In the genomic region with DNA sequence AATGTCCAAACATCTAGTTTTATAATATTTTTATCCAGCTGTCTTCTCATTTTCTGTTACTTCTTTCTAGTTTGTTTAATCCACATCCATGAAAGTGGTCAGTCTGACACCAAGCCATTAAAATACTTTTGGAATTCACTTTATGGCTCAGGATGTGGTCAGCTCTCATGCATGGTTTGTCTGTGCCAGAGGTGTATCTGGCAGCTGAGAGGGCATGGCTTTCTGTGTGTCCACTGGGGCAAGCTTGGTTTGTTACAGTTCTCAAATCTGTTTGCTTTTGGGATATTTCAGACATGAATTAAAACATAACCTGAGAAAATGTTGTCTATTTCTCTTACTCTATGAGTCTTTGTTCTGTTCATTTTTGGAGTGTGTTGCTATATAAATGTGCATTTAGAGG, we compare ENCODE assay signal across 34 mouse cellular contexts. TPM values are rescaled to one million over a fixed set of nuclear protein-coding genes. Genes with fewer than 3 reads are reported as not detected.
"Had no signal": no experiment of that assay in that cellular context is flagged by ENCODE, and none has a peak within 500 bp of the region (broad histone marks: within the 10 kb centered on the region; RNA-seq: fewer than 3 reads in every experiment).

No protein-coding gene starts in this region.

- H3K9me3 ChIP-seq: embryonic facial prominence, embryonic 10.5 days; embryonic facial prominence, embryonic 12.5 days; embryonic facial prominence, embryonic 13.5 days; embryonic facial prominence, embryonic 15.5 days; forebrain, embryonic 12.5 days; forebrain, embryonic 13.5 days; forebrain, embryonic 15.5 days had no signal

- H3K4me2 ChIP-seq: embryonic facial prominence, embryonic 12.5 days; embryonic facial prominence, embryonic 13.5 days; embryonic facial prominence, embryonic 15.5 days; forebrain, embryonic 12.5 days; forebrain, embryonic 13.5 days; forebrain, embryonic 15.5 days had no signal

- H3K9ac ChIP-seq: embryonic facial prominence, embryonic 12.5 days; embryonic facial prominence, embryonic 13.5 days; embryonic facial prominence, embryonic 15.5 days; forebrain, embryonic 12.5 days; forebrain, embryonic 13.5 days; forebrain, embryonic 15.5 days; forebrain, postnatal 0 days had no signal

- H3K27me3 ChIP-seq: embryonic facial prominence, embryonic 12.5 days; embryonic facial prominence, embryonic 13.5 days; embryonic facial prominence, embryonic 15.5 days; forebrain, embryonic 12.5 days; forebrain, embryonic 13.5 days; forebrain, embryonic 15.5 days had no signal

- H3K4me3 ChIP-seq: embryonic facial prominence, embryonic 10.5 days; embryonic facial prominence, embryonic 12.5 days; embryonic facial prominence, embryonic 13.5 days; embryonic facial prominence, embryonic 15.5 days; erythroblast, embryonic 14.5 days; forebrain, embryonic 12.5 days; forebrain, embryonic 13.5 days; forebrain, embryonic 15.5 days; gastrocnemius, adult 2 months; heart, adult 2 months had no signal

- H3K27ac ChIP-seq: embryonic facial prominence, embryonic 10.5 days; embryonic facial prominence, embryonic 12.5 days; embryonic facial prominence, embryonic 13.5 days; embryonic facial prominence, embryonic 15.5 days; forebrain, embryonic 12.5 days; forebrain, embryonic 13.5 days; forebrain, embryonic 15.5 days; gastrocnemius, adult 2 months; heart, adult 2 months had no signal

- DNase-seq: cerebellum, adult 9-10 months; cerebellum, adult 9-11 months; cerebellum, postnatal 10 days; cerebellum, postnatal 14 days; cerebellum, postnatal 25 days; cerebellum, postnatal 36 days; embryo, embryonic 11 days; forebrain, postnatal 0 days; gastrocnemius, adult 2 months; gastrocnemius, postnatal 10 days; gastrocnemius, postnatal 14 days; gastrocnemius, postnatal 25 days; gastrocnemius, postnatal 36 days; heart, adult 11 months; heart, adult 18-20 months; heart, adult 2 months had no signal

- H3K4me1 ChIP-seq: embryonic facial prominence, embryonic 12.5 days had no signal

- ATAC-seq: forebrain, embryonic 13.5 days; forebrain, embryonic 14.5 days; forebrain, embryonic 15.5 days; forebrain, embryonic 16.5 days; forebrain, postnatal 0 days had no signal

RNA-seq across cellular contexts. Expression of a gene that starts 52.8 kb away (rescaled TPM):
- total RNA-seq: common myeloid progenitor, adult 5-6 weeks; gastrocnemius, adult 2 months; gastrocnemius, adult 8-10 months; gastrocnemius, postnatal 25 days; granulocyte monocyte progenitor cell, adult 5-6 weeks; heart, adult 18-20 months; heart, adult 8-10 months had no signal
- polyA plus RNA-seq: cortical plate, adult 2 months; embryonic facial prominence, embryonic 10.5 days; embryonic facial prominence, embryonic 11.5 days; embryonic facial prominence, embryonic 13.5 days; embryonic facial prominence, embryonic 14.5 days; embryonic facial prominence, embryonic 15.5 days; erythroblast, embryonic 14.5 days; forebrain, embryonic 11.5 days; forebrain, embryonic 12.5 days; forebrain, embryonic 13.5 days; forebrain, embryonic 14.5 days; forebrain, embryonic 16.5 days; forebrain, postnatal 0 days; heart, adult 2 months had no signal
